Mouse (Mus musculus) lung, postnatal 10 days (tissue): ENCODE results near the gene Stk38.
"Not testable (repeated sequence)": the region's sequence is repeated elsewhere in the genome, so short reads cannot be mapped to it uniquely, and the experiment has no call there.

Source experiments
- DNase-seq: peaks from one replicate; pipeline ENCODE4 v3.0.0; 2021

Gene Stk38

DNA sequence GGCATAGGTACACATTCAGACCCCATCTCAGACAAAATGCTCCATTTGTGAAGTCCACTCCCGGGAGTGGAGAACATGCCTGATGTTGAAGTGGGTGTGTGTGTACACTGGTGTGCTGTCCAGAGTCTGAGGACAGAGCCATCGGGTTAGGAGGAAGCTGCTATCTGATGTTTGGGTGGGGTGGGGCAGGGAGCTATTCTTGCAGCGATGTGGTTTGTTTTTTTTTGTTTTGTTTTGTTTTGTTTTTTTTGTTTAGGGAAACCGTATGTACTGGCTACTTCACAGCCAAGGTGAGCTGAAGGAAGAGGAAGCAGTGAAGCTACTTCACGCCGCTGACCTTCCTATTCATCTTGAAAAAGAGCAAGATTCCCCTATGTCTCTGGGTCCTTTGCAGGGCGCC is 983 bp downstream of the Stk38 start:
- DNase-seq = no peak

DNA sequence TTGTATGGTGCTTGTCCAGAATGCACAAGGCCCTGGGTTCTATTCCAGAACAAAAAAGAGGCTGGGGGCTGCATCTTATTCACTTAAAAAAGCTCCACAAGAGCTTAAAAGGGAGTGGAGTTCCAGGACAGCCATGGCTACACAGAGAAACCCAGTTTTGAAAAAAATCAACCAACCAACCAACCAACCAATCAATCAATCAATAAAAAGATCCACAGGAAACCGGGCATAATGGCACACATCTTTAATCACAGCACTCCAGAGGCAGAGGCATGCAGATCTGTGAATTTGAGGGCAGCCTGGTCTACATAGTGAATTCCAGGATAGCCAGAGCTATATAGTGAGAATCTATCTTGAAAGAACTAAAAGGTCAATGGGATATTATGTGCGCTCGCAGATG is 2.8 kb downstream of the Stk38 start:
- no peak for DNase-seq

- no peak for DNase-seq
These were observed 4.1 kb downstream of the Stk38 start for GRCm38 (mm10) chr17:29003740-29004139.

DNA sequence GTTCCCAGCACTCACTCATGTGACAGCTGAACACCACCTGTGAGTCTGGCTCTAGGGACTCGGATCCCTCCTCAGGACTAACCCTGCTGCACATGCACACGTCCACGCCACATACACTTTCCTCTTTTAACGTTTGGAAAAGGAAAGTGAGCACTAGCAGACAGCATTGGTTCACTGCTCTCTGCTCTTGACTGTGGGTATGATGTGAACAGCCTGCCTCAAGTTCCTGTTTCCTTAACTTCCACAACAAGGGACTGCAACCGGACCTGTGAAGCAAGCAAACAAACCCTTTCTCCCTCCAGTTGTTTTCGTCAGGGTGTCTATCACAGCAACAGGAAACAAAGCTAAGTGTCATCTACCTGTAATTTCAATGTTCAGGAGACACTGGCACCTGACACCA is 7.3 kb downstream of the Stk38 start:
- no peak for DNase-seq

DNA sequence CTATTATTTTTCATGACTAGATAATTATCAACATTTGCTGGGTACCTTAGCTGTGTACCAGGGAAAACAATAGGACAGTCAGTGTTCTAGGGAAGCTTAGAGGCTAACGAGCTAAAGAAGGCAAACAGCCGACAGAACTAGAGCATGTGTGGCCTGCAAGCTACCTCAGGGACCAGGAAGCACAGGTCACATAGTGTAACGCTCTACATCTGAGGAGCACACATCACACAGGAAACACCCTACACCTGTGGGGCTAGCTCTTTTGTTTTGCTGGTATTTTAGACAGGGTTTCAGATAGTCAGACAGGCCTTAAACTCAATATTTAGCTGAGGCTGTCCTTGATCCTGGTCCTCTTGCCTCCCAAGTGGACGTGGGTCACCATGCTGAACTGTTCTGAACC is 13.2 kb downstream of the Stk38 start:
- DNase-seq = no peak

- DNase-seq = not testable (repeated sequence)
These were observed 14.8 kb downstream of the Stk38 start for GRCm38 (mm10) chr17:28993004-28993403.

DNA sequence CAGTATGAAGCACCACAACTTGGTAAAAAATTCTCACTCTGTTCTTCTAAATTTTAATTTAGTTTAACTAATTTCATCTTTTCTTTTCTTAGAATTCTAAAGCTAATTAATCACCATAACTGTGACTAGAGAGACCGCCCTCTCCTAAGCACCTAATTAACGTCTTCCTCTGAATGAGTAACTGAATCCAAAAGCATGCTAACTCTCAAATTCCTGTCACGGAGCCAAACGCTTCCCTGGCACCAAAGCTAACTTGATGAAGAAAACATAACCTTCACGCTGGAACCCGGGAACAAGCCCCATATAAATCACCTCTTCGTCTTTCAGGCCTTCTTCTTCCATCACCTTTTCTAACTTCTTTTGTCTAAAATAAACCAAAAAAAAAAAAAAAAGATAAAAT is 15.7 kb downstream of the Stk38 start:
- peak; percentile 66 for DNase-seq

DNA sequence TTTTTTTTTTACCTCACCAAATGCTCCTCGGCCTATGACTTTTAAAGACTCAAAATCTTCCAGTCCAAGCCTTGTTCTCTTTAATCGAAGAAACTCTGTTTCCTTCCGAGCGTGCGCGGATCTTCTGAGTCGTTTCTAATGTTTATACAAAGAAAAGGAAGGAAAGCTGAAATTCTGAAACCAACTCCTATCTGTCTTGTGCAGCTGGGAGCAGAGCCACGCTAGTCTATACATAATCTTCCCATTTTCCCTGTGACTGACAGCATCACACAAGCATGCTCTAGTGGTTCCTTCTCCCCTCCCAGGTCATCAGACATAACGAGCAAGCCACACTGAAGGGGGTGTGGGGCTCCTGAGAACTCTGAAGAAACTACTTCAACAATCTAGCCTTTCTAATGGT is 16.5 kb downstream of the Stk38 start:
- no peak for DNase-seq

DNA sequence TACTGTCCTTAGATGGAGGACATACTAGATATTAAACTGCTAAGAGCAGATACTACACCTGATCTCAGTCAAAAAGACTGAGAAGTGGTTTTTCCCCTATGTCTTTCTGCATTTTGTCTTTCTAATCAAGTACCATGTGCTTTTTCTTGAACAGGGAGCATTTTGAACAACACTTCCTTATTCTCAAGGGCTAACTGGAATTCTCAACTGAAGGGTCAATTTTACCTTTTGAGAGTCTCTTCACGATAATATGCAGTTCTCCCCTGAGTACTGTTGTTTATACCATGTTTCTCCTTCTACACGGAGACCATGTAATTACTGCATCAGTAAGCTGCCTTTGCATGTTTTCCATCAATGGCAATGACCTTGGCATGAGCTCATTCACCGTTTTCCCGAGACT is 17.7 kb downstream of the Stk38 start:
- DNase-seq = no peak

- DNase-seq = no peak
These were observed 18.8 kb downstream of the Stk38 start for GRCm38 (mm10) chr17:28988996-28989395.

GRCm38 (mm10) chr17:28988291-28988690 is 19.5 kb downstream of the Stk38 start:
- no peak for DNase-seq

GRCm38 (mm10) chr17:28987713-28988112 is 20.1 kb downstream of the Stk38 start:
- DNase-seq = peak; percentile 67

- DNase-seq = peak; percentile 49
These were observed 21.0 kb downstream of the Stk38 start for GRCm38 (mm10) chr17:28986833-28987232.

GRCm38 (mm10) chr17:28984724-28985420 is 22.9 kb downstream of the Stk38 start:
- DNase-seq = no peak

GRCm38 (mm10) chr17:28982591-28982990 is 25.2 kb downstream of the Stk38 start:
- peak; percentile 44 for DNase-seq

DNA sequence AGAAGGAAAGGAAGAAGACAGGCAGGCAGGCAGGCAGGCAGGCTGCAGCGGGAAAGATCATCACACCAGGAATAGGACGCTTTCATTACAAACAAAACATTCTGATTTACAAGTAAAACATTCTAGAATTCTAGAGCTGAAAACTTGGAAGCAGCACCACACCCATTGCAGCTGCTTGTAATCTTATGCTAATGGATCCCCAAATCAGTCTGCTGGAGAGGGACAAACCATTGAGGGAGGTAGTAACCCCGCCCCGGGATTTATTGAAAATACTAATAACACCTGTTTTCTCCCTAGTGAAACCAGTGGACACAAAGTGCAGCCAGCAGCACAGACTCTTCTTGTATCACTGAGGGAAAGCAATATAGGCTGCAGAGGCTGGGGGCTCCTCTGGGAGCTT is 26.7 kb downstream of the Stk38 start:
- no peak for DNase-seq

DNA sequence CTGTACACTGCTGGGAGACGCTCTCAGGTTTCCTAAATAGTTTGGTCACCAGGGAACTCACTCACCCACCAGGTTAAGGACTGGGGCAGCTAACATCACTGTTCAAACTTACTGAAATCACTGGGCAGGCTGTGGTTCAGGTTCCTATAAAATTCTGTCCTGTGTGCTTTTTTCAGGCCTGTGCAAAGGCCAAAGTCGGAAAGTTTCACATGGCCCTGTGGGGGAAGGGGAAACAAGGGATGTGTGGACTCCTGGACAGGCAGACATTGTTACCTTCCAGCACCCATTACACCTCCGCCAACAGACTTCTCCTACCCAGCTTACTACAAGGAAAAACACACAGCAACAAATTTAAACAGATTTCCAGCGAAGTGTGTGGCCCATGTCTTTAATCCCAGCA is 28.7 kb downstream of the Stk38 start:
- DNase-seq = no peak

DNA sequence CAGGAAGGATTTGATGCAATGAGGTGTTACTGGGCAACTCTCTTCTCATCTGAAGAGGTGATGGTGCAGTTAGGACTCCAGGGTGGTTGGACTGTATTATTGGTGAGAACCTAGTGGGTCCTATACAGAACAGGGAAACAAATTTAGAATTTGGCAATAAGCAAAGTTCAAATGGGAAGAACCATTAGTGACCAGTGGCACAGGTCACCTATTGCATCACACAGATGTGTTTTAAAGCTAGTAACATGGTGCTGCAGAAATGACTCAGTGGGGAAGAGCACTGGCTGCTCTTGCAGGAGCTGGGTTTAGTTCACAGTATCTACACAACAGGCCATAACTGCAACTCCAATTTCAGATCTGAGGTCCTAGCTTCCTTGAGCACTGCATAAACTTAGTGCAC is 37.7 kb downstream of the Stk38 start:
- no peak for DNase-seq

DNA sequence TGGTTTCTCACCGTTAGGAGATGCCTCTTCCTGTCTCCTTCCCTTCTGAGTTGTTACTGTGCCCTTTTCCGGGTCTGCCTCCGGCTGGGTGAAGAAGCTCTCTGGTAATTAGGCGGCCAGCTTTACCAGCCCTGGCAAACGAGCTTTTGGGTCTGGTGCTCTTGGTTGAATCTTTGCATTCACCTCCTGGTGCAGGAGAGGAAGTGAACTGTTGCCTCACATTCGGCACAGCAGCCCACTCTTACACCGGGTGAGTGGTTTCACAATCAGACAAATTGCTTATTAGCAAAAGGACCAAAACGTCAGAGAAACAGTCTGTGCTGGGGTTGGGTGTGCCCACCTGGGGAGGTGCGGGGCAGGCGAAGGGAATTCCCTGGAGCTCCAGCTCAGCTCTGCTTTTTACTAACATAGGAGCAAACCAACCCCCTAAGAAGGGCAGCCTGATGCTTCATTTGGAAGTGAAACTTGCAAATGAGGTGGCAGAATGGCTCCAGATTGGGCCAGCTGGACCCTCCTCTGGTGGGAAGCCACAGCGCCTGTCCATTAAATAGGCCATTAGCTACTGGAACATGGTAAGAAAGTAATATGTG is 40.7 kb downstream of the Stk38 start:
- DNase-seq = peak; percentile 21

- DNase-seq = no peak
These were observed 46.2 kb downstream of the Stk38 start for GRCm38 (mm10) chr17:28961596-28961995.

GRCm38 (mm10) chr17:28960597-28960996 is 47.2 kb downstream of the Stk38 start:
- no peak for DNase-seq

- DNase-seq = no peak
These were observed 53.4 kb downstream of the Stk38 start for GRCm38 (mm10) chr17:28954416-28954815.

DNA sequence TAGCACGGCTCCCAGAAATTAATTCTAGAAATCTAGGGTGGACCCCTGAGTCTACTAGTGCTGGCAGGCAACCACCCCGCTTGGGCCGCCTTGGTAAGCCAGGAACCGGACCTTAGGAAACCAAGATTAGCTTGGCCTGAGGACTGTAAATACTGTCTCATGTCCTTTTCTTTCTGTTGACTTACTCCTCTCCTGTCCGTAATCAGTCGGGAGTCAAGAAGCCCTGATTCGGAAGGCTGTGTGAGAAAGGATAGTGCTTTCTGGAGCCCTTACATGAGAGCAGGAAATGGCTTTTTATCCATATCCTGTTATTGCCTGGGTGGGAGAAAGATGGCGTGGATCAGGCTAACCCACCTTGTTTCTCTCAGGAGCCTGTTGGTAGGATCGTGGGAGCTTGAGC is 54.5 kb downstream of the Stk38 start:
- DNase-seq = peak; percentile 32

- peak; percentile 95 for DNase-seq
These were observed 55.7 kb downstream of the Stk38 start, which contains the start of gene Kctd20 for GRCm38 (mm10) chr17:28951831-28952799. Gene Kctd20 (plus strand): TSS chr17:28951950.
